Mouse (Mus musculus) forebrain, embryonic 10.5 days (tissue): ENCODE measurements at regions not wholly inside any gene's neighbourhood (a gene's known extent, or its start where the extent isn't known, plus 50 kb on each side); places are given as distances from the start of the nearest gene placed in this dataset.

Experiments used
- DNase-seq: peaks from one replicate; pipeline ENCODE4 v3.0.0-alpha.2; 2017; ENCODE audit warnings: low spot score; ENCODE audit errors: extremely low spot score
- H3K27ac ChIP-seq: fragments of 300-500 bp; sonication (generic); 2 replicates; pipeline ENCODE4 v1.5.1; 2016; ENCODE audit warnings: mild to moderate bottlenecking
- H3K27me3 ChIP-seq: fragments of 300-500 bp; sonication (generic); 2 replicates; pipeline ENCODE4 v1.6.1; 2016; ENCODE audit warnings: mild to moderate bottlenecking; ENCODE audit not compliant: poor library complexity, severe bottlenecking
- H3K36me3 ChIP-seq: fragments of 300-500 bp; sonication (generic); replicated peaks from 2 replicates; pipeline ENCODE4 v1.6.1; 2016; ENCODE audit warnings: mild to moderate bottlenecking, moderate library complexity
- H3K4me1 ChIP-seq: fragments of 300-500 bp; sonication (generic); 2 replicates; pipeline ENCODE4 v1.6.1; 2016
- H3K4me3 ChIP-seq: fragments of 300-500 bp; sonication (generic); 2 replicates; pipeline ENCODE4 v1.5.1; 2016; ENCODE audit warnings: mild to moderate bottlenecking, moderate library complexity
- H3K9me3 ChIP-seq: fragments of 300-500 bp; sonication (generic); 2 replicates; pipeline ENCODE4 v1.6.1; 2016; ENCODE audit warnings: mild to moderate bottlenecking, moderate library complexity
- WGBS: fragments of 180-500 bp; shearing (Covaris S2); methylation state at CpG from one replicate; pipeline ENCODE4 v1.1.7; 2016; 5-methylcytosine and 5-hydroxymethylcytosine counted together

DNA sequence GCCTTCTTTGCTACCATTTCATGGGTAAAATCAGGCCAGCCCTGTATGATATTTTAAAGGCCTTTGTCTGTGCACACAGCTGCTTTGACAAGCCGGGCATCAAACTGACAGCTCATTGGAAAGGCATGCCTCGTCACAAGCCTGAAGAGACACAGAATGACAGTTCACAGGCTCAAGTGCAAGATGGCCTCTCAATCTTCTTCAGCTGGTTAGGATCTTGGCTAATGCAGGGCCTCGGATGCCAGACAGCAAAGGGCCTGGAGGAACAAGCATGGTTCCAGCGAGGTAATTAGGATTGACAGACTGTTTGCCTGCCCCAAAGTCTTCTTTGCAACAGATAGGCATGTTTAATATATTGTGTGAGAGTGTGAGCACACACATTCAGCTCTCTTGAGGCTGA lies 109.3 kb upstream of the Mmadhc start:
- no peak for DNase-seq
- Histone ChIP-seq H3K27me3 (no peaks in the 10 kb centered on the region), H3K9me3 (no peaks in the 10 kb centered on the region), H3K4me3 (no peak overlapping the region), H3K27ac (no peak overlapping the region), H3K36me3 (no peaks in the 10 kb centered on the region), H3K4me1 (0 out of 2 replicates have a peak, but pooled peaks cover 3% of the 10 kb centered on the region)
- 67% methylated on average over 4 of the region's 4 CpGs for WGBS

GRCm38 (mm10) chr2:50403106-50403505 lies 106.5 kb upstream of the Mmadhc start:
- no peak for DNase-seq
- H3K9me3 ChIP-seq: no peaks in the 10 kb centered on the region
- H3K4me3 ChIP-seq: no peak overlapping the region
- WGBS: 87% methylated on average over 6 of the region's 6 CpGs
- 0 out of 2 replicates have a peak, but pooled peaks cover 3% of the 10 kb centered on the region for H3K4me1 ChIP-seq
- H3K27ac ChIP-seq: no peak overlapping the region
- no peaks in the 10 kb centered on the region for H3K27me3 ChIP-seq
- H3K36me3 ChIP-seq: no peaks in the 10 kb centered on the region

GRCm38 (mm10) chr2:50398576-50398975 lies 102.0 kb upstream of the Mmadhc start:
- Histone ChIP-seq H3K4me3 (no peak overlapping the region), H3K9me3 (no peaks in the 10 kb centered on the region), H3K4me1 (no peaks in the 10 kb centered on the region), H3K27me3 (no peaks in the 10 kb centered on the region), H3K36me3 (no peaks in the 10 kb centered on the region), H3K27ac (no peak overlapping the region)
- DNase-seq: no peak
- 92% methylated on average over 5 of the region's 5 CpGs for WGBS

DNA sequence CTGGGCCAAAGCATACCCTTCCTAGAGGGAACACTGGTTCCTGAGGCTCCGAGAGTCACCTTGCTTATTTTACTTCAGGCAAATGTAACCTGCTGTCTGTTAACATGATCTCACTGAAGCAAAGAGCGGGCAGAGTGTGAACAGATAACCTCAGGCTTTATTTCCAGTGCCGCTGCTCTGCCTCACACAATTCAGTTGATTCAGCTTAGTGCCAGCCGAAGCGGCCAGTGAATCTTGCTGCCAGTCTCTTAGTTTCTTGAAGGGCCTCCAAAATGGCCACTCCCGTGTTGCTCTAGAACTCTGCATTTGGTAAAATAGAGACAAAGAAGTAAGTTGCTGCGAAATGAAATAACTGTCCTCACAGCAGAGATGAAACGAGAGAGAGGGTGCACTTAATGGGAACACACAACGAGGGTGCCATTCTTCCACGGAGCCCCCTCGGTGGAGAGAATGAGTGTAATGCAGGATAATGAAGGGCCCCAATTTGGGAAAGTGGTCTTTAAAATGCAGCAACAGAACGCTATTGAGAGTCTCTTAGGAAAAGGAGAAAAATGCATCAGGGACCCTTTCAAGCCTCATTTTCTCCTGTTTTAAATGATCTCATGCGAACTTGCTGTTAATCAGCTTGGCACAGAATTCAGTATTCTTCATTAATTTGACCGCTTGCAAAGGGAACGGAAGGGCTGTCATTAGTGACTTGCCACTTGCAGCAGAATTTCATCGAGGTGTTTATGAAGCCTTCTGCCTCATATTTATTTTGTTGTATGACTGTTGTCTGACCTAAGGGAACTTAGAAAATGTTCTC lies 81.2 kb upstream of the Mmadhc start:
- Histone ChIP-seq H3K27me3 (no peaks in the 10 kb centered on the region), H3K36me3 (no peaks in the 10 kb centered on the region), H3K4me1 (no peaks in the 10 kb centered on the region), H3K4me3 (no peak overlapping the region), H3K9me3 (no peaks in the 10 kb centered on the region), H3K27ac (0 out of 2 replicates have a peak overlapping the region, but pooled peaks have one; percentile 1)
- WGBS: 81% methylated on average over 16 of the region's 16 CpGs
- no peak for DNase-seq

- 91% methylated on average over 2 of the region's 2 CpGs for WGBS
- Histone ChIP-seq H3K9me3 (no peaks in the 10 kb centered on the region), H3K27me3 (no peaks in the 10 kb centered on the region), H3K4me1 (peaks cover 6% of the 10 kb centered on the region), H3K36me3 (no peaks in the 10 kb centered on the region), H3K27ac (no peak overlapping the region), H3K4me3 (no peak overlapping the region)
- no peak for DNase-seq
These were observed 77.0 kb upstream of the Mmadhc start for GRCm38 (mm10) chr2:50373626-50374025.

GRCm38 (mm10) chr2:50373006-50373405 lies 76.4 kb upstream of the Mmadhc start:
- WGBS: 78% methylated on average over 7 of the region's 7 CpGs
- DNase-seq: no peak

DNA sequence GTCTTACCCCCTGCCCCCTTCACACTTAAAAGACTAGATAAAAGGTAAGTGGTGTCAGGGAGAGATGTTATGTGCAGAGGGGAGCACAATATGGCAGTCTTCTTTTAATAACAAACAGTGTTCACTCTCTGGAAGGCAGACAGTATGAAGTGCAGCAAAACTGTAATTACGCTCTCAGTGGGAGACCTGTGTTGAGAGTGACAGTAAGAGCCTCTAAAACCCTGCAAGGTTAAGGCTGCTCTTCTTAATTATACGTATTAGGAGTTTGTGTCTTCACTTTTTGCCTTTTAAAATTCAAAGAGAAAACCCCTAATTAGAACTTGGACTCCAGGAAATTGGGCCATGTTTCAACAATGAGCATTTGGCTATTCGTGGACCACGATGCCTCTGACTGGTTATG lies 72.2 kb upstream of the Mmadhc start:
- Histone ChIP-seq H3K27ac (no peak overlapping the region), H3K9me3 (no peaks in the 10 kb centered on the region), H3K4me1 (peaks cover 10% of the 10 kb centered on the region), H3K36me3 (no peaks in the 10 kb centered on the region), H3K4me3 (no peak overlapping the region), H3K27me3 (no peaks in the 10 kb centered on the region)
- WGBS: 74% methylated on average over 4 of the region's 4 CpGs
- DNase-seq: no peak

More at GRCm38 (mm10) chr2:50373006-50373405, 76.4 kb upstream of the Mmadhc start:
- Histone ChIP-seq H3K9me3 (no peaks in the 10 kb centered on the region), H3K27me3 (no peaks in the 10 kb centered on the region), H3K36me3 (no peaks in the 10 kb centered on the region), H3K4me3 (no peak overlapping the region), H3K4me1 (peaks cover 10% of the 10 kb centered on the region), H3K27ac (no peak overlapping the region)

- 87% methylated on average over 6 of the region's 6 CpGs for WGBS
- DNase-seq: no peak
- H3K27me3 ChIP-seq: no peaks in the 10 kb centered on the region
- no peak overlapping the region for H3K4me3 ChIP-seq
- H3K4me1 ChIP-seq: peaks cover 10% of the 10 kb centered on the region
- H3K36me3 ChIP-seq: no peaks in the 10 kb centered on the region
- H3K27ac ChIP-seq: no peak overlapping the region
- no peaks in the 10 kb centered on the region for H3K9me3 ChIP-seq
These were observed 71.8 kb upstream of the Mmadhc start for GRCm38 (mm10) chr2:50368351-50368750.

DNA sequence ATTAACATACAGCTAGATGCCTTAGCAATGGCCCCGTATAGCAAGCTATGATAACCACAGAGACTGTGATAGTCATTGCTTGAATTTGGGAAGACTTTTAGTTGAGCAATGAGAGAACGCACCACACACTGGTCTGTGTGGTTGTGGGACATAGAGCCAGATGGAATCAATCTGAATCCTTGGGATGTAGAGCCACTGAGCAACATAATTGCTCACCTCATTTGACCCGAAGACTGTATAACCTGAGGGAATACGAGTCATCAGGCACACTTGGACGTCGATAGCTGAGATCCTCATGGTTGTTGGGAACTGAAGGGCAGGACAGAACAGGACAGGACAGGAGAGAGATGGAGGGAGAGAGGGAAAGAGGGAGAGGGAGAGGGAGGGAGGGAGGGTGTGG lies 68.6 kb upstream of the Mmadhc start:
- Histone ChIP-seq H3K27me3 (no peaks in the 10 kb centered on the region), H3K27ac (no peak overlapping the region), H3K4me1 (peaks cover 10% of the 10 kb centered on the region), H3K4me3 (no peak overlapping the region), H3K36me3 (no peaks in the 10 kb centered on the region), H3K9me3 (0 out of 2 replicates have a peak, but pooled peaks cover 3% of the 10 kb centered on the region)
- 80% methylated on average over 6 of the region's 6 CpGs for WGBS
- DNase-seq: no peak

GRCm38 (mm10) chr2:50356089-50356488 lies 59.5 kb upstream of the Mmadhc start:
- Histone ChIP-seq H3K4me1 (no peaks in the 10 kb centered on the region), H3K27me3 (no peaks in the 10 kb centered on the region)
- WGBS: 86% methylated on average over 2 of the region's 2 CpGs

GRCm38 (mm10) chr2:50347486-50348265 lies 51.1 kb upstream of the Mmadhc start:
- H3K27ac ChIP-seq: no peak overlapping the region

More at GRCm38 (mm10) chr2:50356089-50356488, 59.5 kb upstream of the Mmadhc start:
- no peaks in the 10 kb centered on the region for H3K9me3 ChIP-seq
- H3K27ac ChIP-seq: no peak overlapping the region
- no peak overlapping the region for H3K4me3 ChIP-seq
- H3K36me3 ChIP-seq: no peaks in the 10 kb centered on the region
- DNase-seq: no peak

More at GRCm38 (mm10) chr2:50347486-50348265, 51.1 kb upstream of the Mmadhc start:
- DNase-seq: no peak
- H3K36me3 ChIP-seq: no peaks in the 10 kb centered on the region
- H3K27me3 ChIP-seq: no peaks in the 10 kb centered on the region
- H3K4me3 ChIP-seq: no peak overlapping the region
- H3K9me3 ChIP-seq: no peaks in the 10 kb centered on the region
- H3K4me1 ChIP-seq: no peaks in the 10 kb centered on the region; the same call in 1 of the 2 replicates
- WGBS: 71% methylated on average over 10 of the region's 10 CpGs
